Mouse (Mus musculus) hindbrain, embryonic 15.5 days (tissue): Measurements from ENCODE around the gene Ctla4. TPM values are rescaled to one million over a fixed set of nuclear protein-coding genes. Genes with fewer than 3 reads are reported as not detected.
A peak's percentile ranks its signal among the peaks of the same experiment; 100 is the strongest.

Experiments used
- ATAC-seq: fragments of 200-750 bp; cut with Nextera tagmentation; 2 replicates; pipeline ENCODE4 v1.8.0; 2017; ENCODE audit warnings: low read depth, moderate number of reproducible peaks, moderate TSS enrichment; ENCODE audit not compliant: low FRiP score
- H3K27ac ChIP-seq: fragments of 300-500 bp; sonication (generic); replicated peaks from 2 replicates; pipeline ENCODE4 v1.5.1; 2015; ENCODE audit warnings: mild to moderate bottlenecking, inconsistent platforms
- H3K27me3 ChIP-seq: fragments of 300-500 bp; sonication (generic); 2 replicates; pipeline ENCODE4 v1.6.1; 2015; ENCODE audit warnings: control low read depth, inconsistent platforms
- H3K36me3 ChIP-seq: fragments of 300-500 bp; sonication (generic); 2 replicates; pipeline ENCODE4 v1.6.1; 2015; ENCODE audit warnings: control low read depth, inconsistent platforms
- H3K4me1 ChIP-seq: fragments of 300-500 bp; sonication (generic); replicated peaks from 2 replicates; pipeline ENCODE4 v1.6.1; 2015; ENCODE audit warnings: control low read depth, inconsistent platforms
- H3K4me2 ChIP-seq: fragments of 300-500 bp; sonication (generic); 2 replicates; pipeline ENCODE4 v1.6.1; 2015; ENCODE audit warnings: moderate library complexity, mild to moderate bottlenecking, inconsistent platforms
- H3K4me3 ChIP-seq: fragments of 300-500 bp; sonication (generic); 2 replicates; pipeline ENCODE4 v1.5.1; 2015; ENCODE audit warnings: mild to moderate bottlenecking, inconsistent platforms
- H3K9ac ChIP-seq: fragments of 300-500 bp; sonication (generic); 2 replicates; pipeline ENCODE4 v1.6.1; 2015; ENCODE audit warnings: inconsistent platforms
- H3K9me3 ChIP-seq: fragments of 300-500 bp; sonication (generic); 2 replicates; pipeline ENCODE4 v1.6.1; 2016; ENCODE audit warnings: control low read depth, inconsistent platforms
- WGBS: fragments of 180-500 bp; shearing (Covaris S2); methylation state at CpG from one replicate; pipeline ENCODE4 v1.1.7; 2015; 5-methylcytosine and 5-hydroxymethylcytosine counted together
- polyA plus RNA-seq: library from polyadenylated mRNA; unstranded; fragments of >200 nt; fragmentation: Nextera tagmentation; extraction: Ambion mirVana; gene quantifications from 2 replicates; pipeline ENCODE4 v1.2.1, GENCODE M21; 2015

Gene Ctla4
- polyA plus RNA-seq, 1 experiment from 2014 or later: not detected

DNA sequence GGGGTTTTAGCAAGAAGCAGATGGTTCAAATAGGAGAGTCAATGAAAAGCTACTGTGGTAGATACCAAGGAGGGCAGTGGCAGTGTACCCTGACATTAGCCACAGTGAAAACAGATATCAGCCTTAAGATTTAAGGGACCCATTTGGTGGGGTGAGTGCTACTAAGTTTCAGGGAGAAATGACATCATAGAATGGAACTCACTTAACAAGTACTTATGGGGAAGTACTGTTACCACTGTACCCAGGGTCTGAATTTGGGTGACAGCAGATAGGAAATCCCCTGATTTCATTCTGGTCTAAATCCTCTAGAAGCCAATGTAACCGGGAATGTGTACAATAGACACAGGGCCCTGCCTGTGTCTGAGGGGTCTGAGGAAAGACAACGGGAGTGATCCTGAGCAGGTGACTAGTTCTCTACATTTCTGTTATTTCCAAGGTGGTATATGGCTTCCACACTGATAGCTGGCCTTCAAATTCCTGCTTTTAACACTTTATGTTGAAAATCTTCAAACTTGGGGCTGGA, 17.7 kb downstream of the Ctla4 start:
- Histone ChIP-seq H3K27ac (no peak overlapping the region), H3K4me2 (no peak overlapping the region), H3K4me1 (peaks cover 6% of the 10 kb centered on the region; the same call in 1 of the 2 replicates), H3K4me3 (no peak overlapping the region), H3K27me3 (no peaks in the 10 kb centered on the region), H3K36me3 (no peaks in the 10 kb centered on the region), H3K9me3 (no peaks in the 10 kb centered on the region), H3K9ac (no peak overlapping the region)
- WGBS: 92% methylated on average over 2 of the region's 2 CpGs
- ATAC-seq: no peak

DNA sequence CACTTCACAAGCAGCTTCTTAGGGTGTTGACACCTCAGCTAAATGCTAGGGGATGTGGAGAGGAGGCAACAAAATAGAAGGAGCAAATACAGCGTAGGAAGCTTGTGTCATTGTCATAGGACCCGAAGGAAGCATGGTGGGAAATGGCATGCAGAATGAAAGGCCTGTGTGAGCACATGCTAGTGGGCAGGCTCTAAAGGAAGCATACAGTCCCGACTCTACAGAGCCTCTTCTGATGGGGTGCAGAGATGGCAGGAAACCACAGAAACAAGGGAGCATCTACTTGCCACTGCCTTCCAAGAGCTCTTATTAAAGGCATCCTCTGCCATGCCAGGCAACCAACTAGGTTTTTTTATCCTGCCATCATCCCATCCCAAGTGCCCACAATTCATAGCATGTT, 20.7 kb downstream of the Ctla4 start:
- 92% methylated on average over 3 of the region's 3 CpGs for WGBS
- no peaks in the 10 kb centered on the region for H3K36me3 ChIP-seq
- H3K9ac ChIP-seq: no peak overlapping the region
- H3K4me3 ChIP-seq: no peak overlapping the region
- H3K9me3 ChIP-seq: no peaks in the 10 kb centered on the region
- ATAC-seq: no peak
- no peak overlapping the region for H3K27ac ChIP-seq
- H3K4me1 ChIP-seq: peaks cover 3% of the 10 kb centered on the region; the same call in 1 of the 2 replicates
- H3K27me3 ChIP-seq: no peaks in the 10 kb centered on the region
- H3K4me2 ChIP-seq: no peak overlapping the region

DNA sequence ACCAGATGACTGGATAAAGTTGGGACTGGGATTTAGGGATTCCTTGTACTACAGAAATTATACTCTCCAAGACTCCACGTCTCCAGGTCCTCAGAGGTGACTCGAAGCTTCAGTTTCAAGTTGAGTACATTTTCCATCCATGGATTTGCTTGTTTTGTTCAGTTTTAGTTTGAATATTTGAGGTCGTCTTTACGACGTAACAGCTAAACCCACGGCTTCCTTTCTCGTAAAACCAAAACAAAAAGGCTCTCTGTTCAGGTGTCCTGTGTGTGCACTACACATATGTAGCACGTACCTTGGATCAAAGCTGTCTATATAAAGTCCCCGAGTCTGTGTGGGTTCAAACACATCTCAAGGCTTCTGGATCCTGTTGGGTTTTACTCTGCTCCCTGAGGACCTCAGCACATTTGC, 22.0 kb downstream of the Ctla4 start:
- H3K36me3 ChIP-seq: no peaks in the 10 kb centered on the region
- 95% methylated on average over 9 of the region's 9 CpGs for WGBS
- no peak overlapping the region for H3K27ac ChIP-seq
- no peaks in the 10 kb centered on the region for H3K4me1 ChIP-seq
- no peaks in the 10 kb centered on the region for H3K9me3 ChIP-seq
- no peak overlapping the region for H3K4me2 ChIP-seq
- no peak for ATAC-seq
- H3K9ac ChIP-seq: no peak overlapping the region
- H3K27me3 ChIP-seq: no peaks in the 10 kb centered on the region
- H3K4me3 ChIP-seq: no peak overlapping the region

DNA sequence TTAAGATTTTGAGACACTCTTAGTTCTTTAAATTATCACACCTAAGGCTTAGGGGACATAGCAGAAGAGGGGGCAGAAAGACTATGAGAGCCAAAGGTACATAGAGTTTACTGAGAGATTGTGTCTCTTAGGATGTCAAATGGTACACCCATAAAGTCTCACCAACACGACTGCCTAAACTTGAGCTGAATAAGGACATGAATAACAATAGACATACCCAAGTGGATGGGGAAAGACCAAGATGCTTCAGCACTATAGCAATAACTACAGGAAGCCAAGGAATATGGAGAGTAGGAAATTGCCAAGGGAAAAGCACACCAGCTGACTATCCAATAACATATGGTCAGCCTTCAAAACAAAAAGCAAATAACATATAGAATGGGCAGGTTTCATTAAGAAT, 22.9 kb downstream of the Ctla4 start:
- 74% methylated on average over 1 of the region's 1 CpGs for WGBS

DNA sequence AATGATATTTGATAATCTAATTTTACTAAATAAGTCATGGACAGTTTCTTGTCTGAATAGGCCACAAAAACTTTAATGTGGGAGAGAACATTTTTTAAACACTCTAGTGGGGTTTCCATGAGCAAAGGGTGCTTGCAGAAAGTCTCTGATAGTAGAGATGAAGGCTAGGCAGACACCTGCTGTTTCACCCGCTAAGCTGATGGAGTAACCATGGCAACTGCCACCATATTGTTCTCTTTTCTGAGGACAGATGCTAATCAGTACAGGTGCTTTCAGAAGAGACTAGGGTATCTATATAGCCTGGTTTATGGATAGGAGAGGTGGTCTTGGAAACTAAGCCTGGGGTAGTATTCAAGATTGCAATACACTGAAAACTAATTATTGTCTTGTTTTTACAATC, 24.0 kb downstream of the Ctla4 start:
- no peaks in the 10 kb centered on the region for H3K36me3 ChIP-seq
- H3K27ac ChIP-seq: no peak overlapping the region
- ATAC-seq: no peak
- H3K9me3 ChIP-seq: no peaks in the 10 kb centered on the region
- H3K4me2 ChIP-seq: no peak overlapping the region
- H3K9ac ChIP-seq: no peak overlapping the region
- H3K4me1 ChIP-seq: no peaks in the 10 kb centered on the region
- H3K4me3 ChIP-seq: no peak overlapping the region
- no peaks in the 10 kb centered on the region for H3K27me3 ChIP-seq
- WGBS: 25% methylated on average over 1 of the region's 1 CpGs

More for the DNA sequence above, 22.9 kb downstream of the Ctla4 start:
- Histone ChIP-seq H3K4me2 (no peak overlapping the region), H3K4me1 (no peaks in the 10 kb centered on the region), H3K9ac (no peak overlapping the region), H3K27me3 (no peaks in the 10 kb centered on the region), H3K27ac (no peak overlapping the region), H3K36me3 (no peaks in the 10 kb centered on the region), H3K4me3 (no peak overlapping the region), H3K9me3 (no peaks in the 10 kb centered on the region)
- no peak for ATAC-seq

DNA sequence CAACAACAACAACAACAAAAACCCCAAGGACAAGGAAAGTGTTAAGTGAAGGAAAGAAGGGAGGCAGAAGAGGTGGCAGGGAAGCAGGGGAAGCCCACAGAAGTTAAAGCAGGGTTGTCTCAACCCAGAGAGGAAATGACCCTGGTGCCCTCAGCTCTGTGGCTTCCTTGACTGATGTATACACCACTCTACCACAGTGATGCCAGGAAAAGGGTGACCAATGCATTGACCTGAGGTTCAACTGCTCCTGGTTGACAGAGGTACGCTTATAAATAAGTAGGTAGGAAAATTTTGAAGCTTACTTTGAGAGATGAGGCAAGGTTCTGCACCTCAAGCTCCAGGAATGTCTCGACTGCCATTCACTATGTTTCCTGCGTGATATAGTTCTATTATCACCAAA, 24.8 kb downstream of the Ctla4 start:
- Histone ChIP-seq H3K4me1 (no peaks in the 10 kb centered on the region), H3K27ac (no peak overlapping the region), H3K27me3 (no peaks in the 10 kb centered on the region), H3K4me2 (no peak overlapping the region), H3K9me3 (no peaks in the 10 kb centered on the region), H3K36me3 (no peaks in the 10 kb centered on the region), H3K4me3 (no peak overlapping the region), H3K9ac (no peak overlapping the region)
- 91% methylated on average over 3 of the region's 3 CpGs for WGBS
- ATAC-seq: no peak

DNA sequence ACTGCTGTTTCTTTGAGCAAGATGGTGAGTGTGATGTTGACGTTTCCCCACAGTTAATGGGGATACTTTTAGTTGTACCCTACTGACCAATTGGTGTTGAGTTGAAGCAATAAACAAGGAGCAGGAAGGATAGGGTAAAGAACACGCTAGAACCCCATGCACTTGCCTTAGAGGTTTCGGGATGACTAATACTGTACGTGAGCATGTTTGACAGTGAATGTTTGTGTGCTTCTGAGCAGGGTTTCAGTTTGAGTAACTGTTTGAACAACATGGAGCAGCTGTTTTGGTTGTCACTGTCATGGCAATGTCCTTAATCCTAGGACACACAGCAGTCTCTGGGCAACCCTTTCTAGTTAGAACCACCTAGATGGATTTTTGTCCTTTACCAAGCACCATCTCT, 26.5 kb downstream of the Ctla4 start:
- no peak overlapping the region for H3K27ac ChIP-seq
- H3K36me3 ChIP-seq: no peaks in the 10 kb centered on the region
- H3K27me3 ChIP-seq: no peaks in the 10 kb centered on the region
- H3K4me1 ChIP-seq: no peaks in the 10 kb centered on the region
- no peak overlapping the region for H3K4me3 ChIP-seq
- H3K4me2 ChIP-seq: no peak overlapping the region
- ATAC-seq: no peak
- no peaks in the 10 kb centered on the region for H3K9me3 ChIP-seq
- 92% methylated on average over 4 of the region's 4 CpGs for WGBS
- no peak overlapping the region for H3K9ac ChIP-seq

DNA sequence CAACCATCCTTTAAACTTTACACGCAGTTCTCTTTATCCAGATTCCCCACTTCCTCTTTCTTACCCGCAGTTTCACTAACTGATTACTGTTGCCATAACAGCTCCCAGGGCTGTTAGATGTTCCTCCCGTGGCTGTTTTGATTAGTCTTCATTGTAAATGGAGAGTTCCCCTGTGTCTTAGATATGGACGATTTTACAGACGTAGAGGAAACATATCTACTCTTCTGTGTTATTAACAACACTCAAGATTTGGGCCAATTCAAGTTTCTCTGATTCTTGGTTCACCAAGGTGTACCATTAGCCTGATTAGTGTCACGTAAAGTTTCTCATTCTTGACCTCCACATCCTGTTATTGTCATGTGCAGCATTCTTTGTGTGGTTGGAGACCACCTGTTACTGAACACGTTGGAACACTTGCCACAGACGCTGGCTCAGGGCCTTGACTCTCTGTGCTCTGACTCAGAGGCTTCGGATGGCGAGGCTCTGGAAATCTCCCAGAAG, 29.5 kb downstream of the Ctla4 start:
- Histone ChIP-seq H3K4me2 (no peak overlapping the region), H3K27ac (no peak overlapping the region), H3K36me3 (no peaks in the 10 kb centered on the region), H3K9ac (no peak overlapping the region), H3K27me3 (no peaks in the 10 kb centered on the region), H3K9me3 (no peaks in the 10 kb centered on the region), H3K4me3 (no peak overlapping the region), H3K4me1 (peaks cover 14% of the 10 kb centered on the region)
- ATAC-seq: no peak
- 75% methylated on average over 10 of the region's 10 CpGs for WGBS

DNA sequence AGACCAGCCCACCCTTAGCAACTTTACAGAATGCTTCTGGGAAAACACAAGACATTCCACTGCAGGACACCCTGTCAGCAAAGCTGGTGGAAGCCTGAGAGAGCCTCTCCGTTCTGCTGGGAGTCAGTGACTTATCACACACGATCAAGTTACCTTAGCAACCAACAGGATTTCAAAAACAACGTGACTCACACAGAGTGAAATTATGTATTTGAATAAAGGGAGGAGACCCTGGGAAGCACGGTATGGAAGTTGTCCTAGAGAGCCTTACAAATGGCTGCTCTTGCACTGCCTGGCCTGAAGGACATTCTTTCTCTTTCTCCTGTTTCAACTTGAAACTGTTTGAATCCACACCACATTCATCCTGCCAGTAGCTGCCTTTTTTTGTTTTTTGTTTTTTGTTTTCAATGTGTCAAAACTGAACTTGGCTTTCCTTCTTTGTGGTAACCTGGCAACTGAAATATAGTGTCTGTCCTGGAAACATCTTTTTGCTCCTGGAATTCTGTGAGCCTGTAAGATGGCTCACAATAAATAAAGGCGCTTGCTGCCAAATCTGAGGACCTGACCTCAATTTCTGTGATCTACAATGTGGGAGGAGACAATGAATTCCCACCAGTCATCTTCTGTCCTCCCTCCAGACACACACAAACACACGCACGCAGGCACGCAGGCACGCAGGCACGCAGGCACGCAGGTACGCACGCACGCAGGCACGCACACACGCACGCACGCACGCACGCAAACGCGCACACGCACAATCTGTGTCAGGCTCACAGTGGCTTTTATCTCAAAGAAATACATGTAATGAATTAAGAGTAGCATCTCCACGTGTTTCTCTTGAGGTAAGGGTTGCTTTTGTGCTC, 33.9 kb downstream of the Ctla4 start:
- H3K27me3 ChIP-seq: no peaks in the 10 kb centered on the region
- H3K9me3 ChIP-seq: no peaks in the 10 kb centered on the region
- peak; percentile 63; the same call in 1 of the 2 replicates for ATAC-seq
- WGBS: 69% methylated on average over 24 of the region's 24 CpGs
- no peak overlapping the region for H3K27ac ChIP-seq
- H3K4me3 ChIP-seq: no peak overlapping the region
- H3K36me3 ChIP-seq: no peaks in the 10 kb centered on the region
- H3K4me1 ChIP-seq: peaks cover 15% of the 10 kb centered on the region
- no peak overlapping the region for H3K4me2 ChIP-seq
- no peak overlapping the region; the same call in 1 of the 2 replicates for H3K9ac ChIP-seq

DNA sequence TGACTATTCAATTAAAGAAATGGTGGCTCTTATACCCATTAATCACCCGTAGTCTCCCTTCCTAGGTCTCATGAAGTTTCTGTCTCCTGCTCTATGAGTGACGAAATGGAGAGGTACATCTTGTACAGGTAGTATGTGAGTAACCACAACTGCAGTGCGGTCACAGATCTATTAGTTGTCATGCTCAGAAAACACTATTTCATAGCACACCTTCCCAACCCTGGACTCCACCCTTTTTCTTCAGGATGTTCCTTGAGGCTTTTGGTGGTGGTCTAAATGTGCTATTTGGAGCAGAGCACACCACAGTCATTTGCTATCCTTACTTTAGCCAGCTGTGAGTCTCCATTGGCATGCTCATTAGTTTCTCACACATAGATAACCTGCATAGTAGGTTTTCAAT, 42.2 kb downstream of the Ctla4 start:
- Histone ChIP-seq H3K4me3 (no peak overlapping the region), H3K27ac (no peak overlapping the region), H3K4me1 (no peaks in the 10 kb centered on the region), H3K9ac (no peak overlapping the region), H3K27me3 (no peaks in the 10 kb centered on the region), H3K9me3 (no peaks in the 10 kb centered on the region), H3K36me3 (no peaks in the 10 kb centered on the region), H3K4me2 (no peak overlapping the region)
- 92% methylated on average over 3 of the region's 3 CpGs for WGBS
- no peak for ATAC-seq

DNA sequence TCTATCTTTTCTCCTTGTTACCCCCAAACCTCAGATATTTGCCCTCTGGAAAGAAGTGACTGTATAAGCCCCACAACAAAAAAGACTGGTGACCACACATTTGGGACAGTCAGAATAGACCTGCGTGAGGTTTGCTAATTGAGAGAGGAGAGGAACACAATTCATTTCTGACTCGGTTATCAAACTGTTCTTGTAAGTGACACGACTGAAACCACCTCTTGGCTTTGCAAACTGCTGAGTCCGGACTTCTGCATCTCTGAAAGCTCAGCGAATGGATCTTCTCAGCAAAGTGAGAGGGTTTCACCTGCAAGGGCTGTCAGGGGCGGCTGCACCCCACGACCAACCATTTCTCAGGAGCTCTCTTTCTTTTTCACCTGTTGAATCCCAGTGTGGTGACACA, 43.6 kb downstream of the Ctla4 start:
- H3K36me3 ChIP-seq: no peaks in the 10 kb centered on the region
- no peak overlapping the region for H3K4me3 ChIP-seq
- no peaks in the 10 kb centered on the region for H3K9me3 ChIP-seq
- ATAC-seq: no peak
- H3K27me3 ChIP-seq: no peaks in the 10 kb centered on the region
- no peak overlapping the region for H3K9ac ChIP-seq
- WGBS: 90% methylated on average over 7 of the region's 7 CpGs
- H3K27ac ChIP-seq: no peak overlapping the region
- H3K4me2 ChIP-seq: no peak overlapping the region
- H3K4me1 ChIP-seq: no peaks in the 10 kb centered on the region

DNA sequence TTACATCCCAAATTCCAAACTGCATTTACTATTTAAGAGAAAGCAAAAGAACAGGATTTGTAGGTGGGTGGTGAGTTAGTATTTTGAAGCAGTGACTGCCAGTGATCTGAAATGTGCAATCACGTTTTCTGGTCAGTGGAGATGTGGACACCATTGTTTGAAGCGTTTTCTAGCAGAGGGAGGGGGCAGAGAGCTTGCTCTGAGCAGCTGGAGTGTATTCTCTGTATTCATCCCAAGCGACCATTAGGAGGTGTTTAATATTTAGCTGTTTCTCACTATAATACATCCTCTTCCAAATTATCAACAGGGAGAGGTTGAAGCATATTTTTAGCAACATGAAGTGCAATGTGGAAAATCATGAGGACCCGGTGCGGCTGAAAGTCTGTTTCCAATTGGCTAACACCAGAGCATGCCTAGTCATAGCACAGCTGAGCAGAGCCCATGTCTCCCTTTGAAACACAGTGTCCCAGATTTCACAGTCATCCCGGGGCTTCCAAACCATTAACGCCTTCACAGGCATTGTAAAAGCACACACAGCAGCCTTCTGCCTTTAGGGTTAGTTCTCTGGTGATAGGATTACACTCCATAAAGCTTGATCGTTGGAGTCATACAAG, 49.3 kb downstream of the Ctla4 start:
- 44% methylated on average over 8 of the region's 8 CpGs for WGBS
- H3K4me3 ChIP-seq: no peak overlapping the region
- H3K4me2 ChIP-seq: peak overlapping the region; percentile 32
- H3K27ac ChIP-seq: peak overlapping the region; percentile 55
- H3K9ac ChIP-seq: 0 out of 2 replicates have a peak overlapping the region, but pooled peaks have one; percentile 4
- no peaks in the 10 kb centered on the region for H3K27me3 ChIP-seq
- H3K9me3 ChIP-seq: no peaks in the 10 kb centered on the region
- ATAC-seq: peak; percentile 68; the same call in 1 of the 2 replicates
- H3K36me3 ChIP-seq: no peaks in the 10 kb centered on the region
- H3K4me1 ChIP-seq: peaks cover 10% of the 10 kb centered on the region
